Mouse (Mus musculus) urinary bladder, postnatal 14 days (tissue): ENCODE measurements at regions not wholly inside any gene's neighbourhood (a gene's known extent, or its start where the extent isn't known, plus 50 kb on each side); places are given as distances from the start of the nearest gene placed in this dataset.

ENCODE experiments used
- DNase-seq: peaks from one replicate; pipeline ENCODE4 v3.0.0; 2021; ENCODE audit warnings: low spot score

DNA sequence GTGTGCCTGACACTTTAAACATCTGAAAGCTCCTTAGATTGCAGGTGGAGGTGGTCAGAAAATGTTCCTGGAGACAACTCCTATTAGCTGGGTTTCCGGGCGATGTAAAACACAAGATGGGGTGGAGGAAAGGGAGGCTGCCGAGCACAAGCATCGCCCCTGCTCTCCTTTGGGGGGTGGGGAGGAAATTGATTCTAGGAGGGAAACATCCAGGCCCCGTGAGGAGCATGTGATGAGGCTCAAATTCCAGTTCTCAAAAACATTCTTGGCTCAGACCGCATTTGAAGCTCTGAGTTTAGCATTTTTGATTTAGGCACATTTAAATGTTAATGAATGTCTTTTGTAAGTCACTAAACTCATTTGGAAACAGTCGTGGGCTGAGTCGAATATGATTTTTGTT lies 105.5 kb downstream of the Rpl14 start:
- DNase-seq = no peak

DNA sequence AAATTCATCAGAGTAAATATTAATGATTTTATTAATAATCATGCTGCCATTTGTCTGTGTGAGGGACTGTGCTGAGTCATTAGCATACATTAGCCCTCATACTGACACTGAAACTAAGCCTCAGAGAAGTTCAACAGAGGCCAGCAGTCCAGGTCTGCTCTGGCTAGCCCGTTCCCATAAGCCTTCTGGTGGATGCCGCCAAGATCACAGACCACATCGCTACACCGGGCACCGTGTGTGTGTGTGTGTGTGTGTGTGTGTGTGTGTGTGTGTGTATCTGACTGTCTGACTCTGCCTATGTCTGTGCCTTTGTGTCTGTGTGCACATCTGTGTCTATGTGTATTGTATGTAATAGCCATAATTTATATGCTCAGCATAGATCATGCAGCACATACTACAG lies 106.0 kb downstream of the Rpl14 start:
- no peak for DNase-seq

DNA sequence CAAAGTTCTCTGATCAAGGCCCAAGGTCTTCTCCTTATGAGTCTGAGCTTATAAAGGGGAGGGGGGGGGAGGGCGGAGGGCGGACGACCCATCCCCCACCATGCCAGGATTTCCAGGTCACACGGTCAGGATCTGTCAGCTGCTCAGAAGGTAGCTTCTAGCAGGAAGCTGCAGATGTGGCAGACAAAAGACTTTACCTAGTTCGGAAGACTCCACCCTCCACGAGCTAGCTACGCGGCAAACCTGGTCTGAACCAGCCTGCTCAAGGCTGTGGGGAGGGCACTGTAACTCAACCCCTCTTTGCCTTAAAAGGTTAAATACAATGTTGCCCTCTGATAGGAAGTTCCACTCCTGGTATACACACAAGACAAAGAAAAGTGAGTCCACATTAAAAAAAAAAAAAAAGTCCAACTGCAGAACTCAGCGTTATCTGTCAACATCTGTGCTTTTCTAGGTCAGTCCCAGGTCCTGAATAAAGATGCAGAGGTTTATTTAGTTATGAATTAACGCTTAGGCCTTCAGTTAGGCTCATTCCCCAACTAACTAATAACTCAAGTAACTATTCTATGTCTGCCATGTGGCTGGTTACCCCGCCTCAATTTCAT lies 108.7 kb downstream of the Rpl14 start:
- no peak for DNase-seq

DNA sequence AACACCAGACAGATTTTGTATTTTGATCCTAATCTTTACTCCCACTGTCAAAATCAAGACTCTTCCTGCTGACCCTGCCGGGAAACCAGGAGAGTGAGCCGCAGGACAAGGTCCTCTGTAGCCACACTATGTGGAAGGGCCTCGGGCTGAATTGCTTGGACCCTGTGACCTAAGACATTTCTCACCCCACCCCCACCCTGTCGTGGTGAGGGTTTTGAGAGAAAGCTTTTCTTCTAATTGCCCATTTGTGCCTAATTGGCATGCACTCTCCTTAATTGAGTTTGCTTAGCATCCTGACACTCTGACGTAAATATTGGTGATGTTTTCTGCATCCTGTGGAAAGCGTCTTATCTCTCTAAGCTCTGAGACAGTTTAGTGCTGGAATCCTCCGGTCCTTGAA lies 110.2 kb downstream of the Rpl14 start:
- no peak for DNase-seq

DNA sequence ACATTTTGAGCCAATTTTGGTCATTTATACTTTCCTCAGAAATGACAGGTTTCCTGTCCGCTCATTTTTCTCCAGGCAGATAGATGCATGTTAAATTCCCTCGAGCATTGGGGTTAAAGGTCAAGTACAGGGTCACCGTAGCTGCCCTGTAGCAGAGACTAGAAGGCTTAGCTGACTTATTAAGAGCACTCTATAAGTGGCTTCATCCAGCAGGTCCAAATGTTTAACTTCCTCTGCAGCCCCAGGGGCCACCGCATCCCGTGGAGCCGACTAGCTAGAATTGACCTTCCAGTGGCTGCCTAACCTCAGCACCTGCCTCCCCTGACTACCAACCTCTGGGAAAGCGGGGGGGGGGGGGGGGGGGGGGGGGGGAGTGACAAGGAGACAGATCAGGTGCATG lies 114.7 kb downstream of the Rpl14 start:
- no peak for DNase-seq

DNA sequence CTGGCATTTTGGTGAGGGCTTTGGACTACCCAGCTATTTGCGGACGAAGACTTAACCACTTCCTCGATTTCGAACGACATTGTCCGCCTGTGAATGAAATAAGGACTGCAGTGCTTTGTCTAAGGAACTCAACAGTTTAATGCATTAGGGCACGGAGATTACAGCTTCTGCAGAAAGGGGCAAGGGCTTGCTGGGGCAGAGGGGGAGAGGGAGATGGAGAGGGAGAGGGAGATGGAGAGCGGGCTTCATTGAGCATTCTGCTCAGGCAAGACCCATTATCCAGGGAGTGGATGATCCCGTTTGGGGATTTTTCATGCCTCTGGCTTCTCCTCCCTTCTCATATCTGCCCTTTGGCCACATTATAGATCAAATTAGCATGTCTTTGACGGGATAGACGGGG lies 117.8 kb downstream of the Rpl14 start:
- no peak for DNase-seq

DNA sequence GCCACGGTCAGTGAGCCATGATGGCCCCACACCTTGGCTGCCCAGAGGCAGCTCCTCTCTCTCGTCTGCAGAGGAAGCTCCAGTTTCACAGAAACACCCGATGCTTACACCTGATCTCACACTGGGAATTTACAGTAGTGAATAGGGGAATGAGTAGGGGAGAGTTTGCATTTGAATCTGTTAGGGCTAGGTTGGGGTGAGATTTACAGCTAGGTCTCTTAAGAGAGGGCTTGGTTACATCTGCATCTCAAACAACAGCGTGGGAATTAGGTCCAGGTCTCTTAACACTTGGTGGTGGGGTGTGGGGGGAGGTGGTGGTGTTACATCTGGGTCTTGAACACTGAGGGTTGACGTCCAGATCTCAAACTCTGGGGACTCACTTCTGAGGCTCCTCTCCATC lies 119.3 kb downstream of the Rpl14 start:
- DNase-seq = no peak

DNA sequence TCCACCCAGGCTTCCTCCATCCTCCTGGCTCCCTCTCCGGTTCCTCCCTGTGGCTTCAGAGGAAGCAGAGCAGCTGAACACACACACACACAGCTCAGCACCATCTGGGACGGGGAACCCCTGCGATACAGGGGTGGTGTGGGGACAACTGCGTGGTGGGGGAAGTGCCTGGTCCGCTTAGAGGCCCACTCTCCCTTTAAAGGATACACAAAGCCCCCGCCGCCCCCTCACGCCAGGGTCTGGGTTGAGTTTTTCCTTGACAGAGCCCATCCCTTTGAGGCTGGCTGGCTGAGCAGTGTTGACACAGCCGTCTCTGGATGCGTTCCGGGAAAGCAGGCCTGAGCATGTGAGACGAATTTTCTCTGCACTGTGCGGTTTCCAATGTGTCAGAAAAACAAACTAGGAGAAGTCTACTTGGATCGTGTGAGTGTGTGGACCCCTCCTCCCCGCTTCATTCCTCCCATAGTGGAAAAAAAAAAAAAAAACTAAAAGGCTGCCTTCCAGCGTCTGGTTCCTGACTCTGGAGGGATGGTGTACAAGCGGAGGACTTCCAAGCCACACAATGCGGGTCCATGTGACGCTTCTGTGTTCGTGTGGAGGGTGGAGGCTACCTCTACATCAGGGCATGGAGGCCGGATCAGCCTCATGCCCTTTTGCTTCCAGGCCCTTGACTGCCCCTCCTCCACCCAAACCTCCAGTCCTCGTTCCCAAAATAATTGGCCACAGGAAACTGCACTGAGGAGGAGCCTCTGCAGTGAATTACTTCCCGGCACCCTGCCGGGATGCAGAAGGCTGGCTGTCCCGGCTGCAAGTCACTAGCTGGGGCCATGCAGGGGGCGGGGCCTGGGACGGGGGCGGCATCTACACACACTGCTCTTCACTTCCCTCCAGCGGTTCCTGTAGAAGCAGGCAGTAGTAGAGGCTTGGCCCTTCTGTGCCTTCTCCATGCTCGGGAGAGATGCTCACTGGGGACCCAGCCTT lies 120.0 kb downstream of the Rpl14 start:
- DNase-seq = peak; percentile 87

DNA sequence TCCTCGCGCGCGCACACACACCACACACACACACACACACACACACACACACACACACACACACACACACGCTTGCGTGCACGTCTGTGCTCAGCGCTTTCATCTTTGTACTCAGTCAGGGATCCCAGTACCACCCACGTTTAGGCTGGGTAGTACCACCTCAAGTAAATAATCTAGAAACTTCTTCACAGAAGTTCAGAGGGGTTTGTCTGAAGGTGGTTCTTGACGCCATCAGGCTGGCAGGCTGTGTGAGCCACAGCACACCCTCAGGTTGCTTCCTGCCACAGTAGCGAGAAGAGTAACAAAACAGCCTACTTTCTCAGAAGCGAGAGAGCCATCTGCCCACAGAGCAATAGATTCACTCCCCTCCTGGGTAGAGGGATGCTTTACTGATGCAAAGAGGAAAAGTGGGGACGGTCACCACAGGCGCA lies 120.7 kb downstream of the Rpl14 start:
- no peak for DNase-seq

DNA sequence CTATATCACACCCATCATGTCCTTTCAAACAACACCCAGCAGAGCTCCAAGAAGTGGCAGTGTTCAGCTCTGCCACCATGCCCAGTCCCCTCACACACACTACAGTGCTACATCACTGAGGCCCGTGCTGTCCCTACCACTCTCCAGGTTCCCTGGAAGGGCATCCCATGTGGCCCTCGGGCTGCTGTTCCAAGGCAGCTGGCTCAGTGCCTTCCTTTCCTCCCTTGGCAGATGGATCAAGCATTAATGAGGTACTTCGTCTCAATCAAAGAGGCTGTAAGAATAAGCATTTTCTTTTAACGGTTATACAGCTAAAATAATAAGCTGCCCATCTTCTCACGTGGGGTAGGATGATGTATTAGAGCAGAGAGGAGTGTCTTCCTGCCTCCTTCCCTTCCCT lies 123.2 kb downstream of the Rpl14 start:
- no peak for DNase-seq

DNA sequence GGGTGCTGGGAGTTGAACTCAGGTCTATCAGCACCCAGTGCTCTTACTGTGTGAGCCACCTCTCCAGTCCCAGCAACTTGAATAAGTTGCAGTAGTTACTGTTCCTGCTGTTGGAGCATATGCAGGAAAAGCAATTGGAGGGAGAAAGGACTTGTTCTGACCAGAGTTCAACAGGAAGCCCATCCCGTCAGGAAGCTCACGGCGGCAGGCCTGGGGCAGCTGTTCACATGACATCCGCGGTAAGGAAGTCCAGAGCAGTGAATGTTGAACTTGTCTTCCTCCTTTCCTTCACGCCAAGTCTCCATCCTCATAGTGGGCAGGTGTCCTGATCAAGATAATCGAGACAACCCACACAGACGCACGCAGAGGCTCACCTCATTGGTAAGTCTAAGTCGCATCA lies 124.7 kb downstream of the Rpl14 start:
- no peak for DNase-seq

DNA sequence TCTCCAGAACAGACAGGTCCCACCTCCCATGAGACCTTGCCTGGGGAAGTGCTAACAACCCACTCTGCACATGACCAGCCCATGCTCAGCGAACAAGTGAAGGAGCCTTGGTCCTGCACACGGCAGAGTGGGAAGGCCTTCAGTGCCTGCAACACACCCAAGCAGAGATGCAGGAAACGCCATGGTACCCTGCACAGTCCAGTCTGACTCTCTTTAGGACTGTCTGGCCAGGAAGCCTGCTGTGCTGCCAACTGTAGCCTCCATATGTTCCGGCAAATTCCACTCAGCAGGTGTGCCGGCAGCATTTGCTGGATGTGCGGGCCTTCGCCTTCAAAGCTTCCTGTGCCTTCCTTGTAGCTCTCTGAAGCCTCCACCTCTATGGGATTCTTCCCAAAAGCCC lies 126.5 kb downstream of the Rpl14 start:
- no peak for DNase-seq

DNA sequence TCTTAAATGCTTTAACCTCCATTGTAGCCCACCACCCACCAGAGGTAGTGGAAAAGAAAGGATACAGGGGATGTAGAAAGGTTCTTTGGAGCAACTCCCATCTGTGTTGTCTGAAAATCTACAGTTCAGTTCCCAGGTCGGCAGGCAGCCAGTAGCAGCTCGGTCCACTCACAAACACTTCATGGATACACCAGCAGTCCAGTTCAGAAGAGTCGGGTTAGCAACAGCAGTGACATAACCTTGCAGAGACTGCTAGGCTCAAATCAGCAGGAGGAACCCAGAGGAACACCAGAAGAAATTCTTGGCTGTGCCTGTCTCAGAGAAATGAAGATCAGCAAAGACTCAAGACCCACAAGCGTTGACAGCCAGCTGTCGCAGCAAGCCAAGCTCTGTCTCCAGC lies 128.5 kb downstream of the Rpl14 start:
- DNase-seq = no peak

DNA sequence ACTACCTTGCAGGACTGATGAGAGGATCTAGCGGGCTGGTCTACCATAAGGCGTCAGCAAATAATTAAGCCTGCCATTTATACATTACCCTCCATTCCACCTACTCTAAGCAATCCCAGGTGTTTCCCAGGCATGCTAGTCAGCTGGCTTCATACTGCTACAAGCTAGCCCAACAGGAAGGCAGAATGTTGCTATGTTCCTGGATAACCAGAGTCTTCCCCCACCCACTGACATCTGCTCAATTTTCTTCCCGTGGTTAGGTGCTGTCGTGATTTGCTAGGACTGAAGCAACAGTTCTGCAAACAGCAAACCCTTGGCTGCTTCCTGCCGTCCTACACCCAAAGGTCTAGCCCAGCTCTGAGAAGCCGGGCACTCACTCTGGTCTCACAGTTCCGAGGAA lies 131.6 kb downstream of the Rpl14 start:
- DNase-seq = no peak

DNA sequence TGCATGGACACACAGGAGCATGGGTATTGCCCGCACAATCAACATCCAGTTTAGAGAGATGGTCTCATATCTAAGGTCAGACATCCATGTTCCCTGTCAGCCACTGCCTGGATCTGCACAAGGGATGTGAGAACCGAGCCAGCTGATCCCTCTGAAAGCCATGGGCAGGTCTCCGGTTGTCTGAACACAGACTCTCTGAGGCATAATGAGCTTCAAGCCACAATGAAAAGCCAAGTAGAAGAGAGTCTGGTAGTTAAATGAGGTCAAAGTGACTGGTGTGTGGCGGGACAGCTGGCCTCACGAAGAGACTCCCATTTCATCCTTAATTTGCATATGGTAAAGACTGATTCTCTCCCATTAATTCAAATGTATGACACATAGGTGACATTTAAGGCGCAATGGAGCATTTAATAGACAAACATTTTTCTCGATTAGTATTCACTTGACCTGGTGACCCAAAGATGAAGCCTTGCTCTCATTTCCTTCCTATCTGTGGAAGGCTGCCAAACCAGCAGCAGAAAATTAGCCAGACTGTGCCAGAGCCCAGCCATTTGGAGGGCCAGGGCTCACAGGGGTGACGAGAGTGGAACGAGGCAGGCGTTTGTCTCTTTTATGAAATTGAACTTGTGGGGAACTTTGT lies 132.2 kb downstream of the Rpl14 start:
- no peak for DNase-seq

DNA sequence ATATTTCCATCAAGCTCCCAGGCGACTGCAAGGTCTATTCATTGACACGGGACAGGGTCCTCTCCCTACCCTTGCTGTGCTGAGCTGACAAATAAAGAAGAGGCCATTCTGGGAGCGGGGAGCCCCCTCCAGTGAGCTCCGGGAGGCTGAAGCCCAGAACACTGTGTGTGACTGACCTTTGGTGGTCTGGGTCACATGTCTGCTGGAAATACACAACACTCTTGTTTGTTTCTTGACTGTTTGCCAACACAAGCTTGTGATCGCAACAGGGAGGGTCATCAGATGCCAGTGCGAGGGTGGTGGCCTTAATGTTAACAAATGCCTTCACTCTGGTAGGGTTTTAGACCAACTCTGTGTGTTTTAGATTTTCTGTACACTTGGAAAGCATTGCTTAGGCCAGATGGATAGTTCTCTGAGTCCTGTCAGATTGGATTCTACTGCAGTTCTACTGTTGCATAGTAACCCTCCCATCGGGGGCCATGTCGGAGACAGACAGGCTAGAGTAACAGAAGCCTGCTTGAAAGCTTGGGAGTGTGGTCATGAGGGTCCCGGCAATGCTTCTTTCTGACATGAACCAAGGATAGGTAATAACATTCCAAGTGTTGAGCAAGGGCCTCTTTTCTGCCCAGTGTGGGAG lies 135.4 kb downstream of the Rpl14 start:
- no peak for DNase-seq

DNA sequence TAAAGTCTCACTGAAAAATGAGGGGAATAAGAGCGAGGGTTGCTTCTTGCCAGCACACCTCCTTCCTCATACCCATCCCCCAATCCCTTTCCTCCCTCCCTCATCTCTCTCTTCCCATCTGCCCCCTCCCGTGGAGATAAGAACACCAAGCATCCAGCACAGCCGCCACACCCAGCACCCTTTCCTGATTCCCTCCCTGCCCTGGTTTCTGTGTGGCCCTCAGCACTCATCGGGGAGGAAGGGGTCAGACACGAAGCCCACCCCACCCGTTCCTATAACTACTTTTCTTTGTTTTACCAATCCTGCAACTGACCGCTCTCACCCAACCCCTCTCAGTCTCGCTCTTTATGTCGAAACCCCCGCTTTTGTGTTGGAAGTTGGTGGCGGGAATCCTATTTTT lies 137.3 kb downstream of the Rpl14 start:
- peak; percentile 14 for DNase-seq

DNA sequence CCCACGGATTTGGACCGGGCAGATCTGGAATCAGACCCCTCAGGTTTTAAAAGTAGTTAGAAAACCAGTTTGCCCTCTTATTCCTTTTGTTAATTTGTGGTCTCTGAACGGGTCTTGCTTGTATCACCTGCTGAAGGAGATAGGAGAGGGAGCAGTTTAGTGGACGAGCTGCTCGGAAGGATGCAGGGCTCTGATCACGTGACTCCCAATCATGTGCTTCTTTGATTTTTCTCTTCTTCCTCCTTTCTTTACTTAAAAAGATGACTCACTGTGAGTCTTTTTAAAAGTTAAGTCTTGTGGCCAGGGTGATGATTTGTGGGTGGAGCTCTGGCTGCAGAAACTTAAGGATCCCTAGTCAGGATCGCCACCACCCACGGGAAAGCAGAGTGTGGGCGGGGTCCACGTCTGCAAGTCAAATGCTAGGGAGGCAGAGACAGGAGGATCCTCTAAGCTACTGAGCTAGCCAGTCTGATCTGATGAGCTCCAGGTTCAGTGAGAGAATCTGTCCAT lies 138.0 kb downstream of the Rpl14 start:
- no peak for DNase-seq

DNA sequence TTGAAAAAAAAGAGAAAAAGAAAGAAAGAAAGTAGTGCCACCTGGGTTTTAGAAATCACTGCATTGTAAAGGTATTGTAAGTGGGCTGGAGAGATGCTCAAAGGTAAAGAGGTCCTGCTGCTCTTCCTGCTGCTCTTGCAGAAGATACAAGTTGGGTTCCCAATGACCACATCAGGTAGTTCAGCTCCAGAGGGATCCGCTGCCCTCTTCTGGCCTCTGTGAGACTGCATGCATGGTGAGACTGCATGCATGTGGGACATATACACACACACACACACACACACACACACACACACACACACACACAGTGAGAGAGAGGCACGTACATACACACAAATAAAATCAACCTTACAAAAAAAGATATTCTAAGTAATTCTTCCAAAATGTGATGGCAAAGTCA lies 141.7 kb downstream of the Rpl14 start:
- no peak for DNase-seq

DNA sequence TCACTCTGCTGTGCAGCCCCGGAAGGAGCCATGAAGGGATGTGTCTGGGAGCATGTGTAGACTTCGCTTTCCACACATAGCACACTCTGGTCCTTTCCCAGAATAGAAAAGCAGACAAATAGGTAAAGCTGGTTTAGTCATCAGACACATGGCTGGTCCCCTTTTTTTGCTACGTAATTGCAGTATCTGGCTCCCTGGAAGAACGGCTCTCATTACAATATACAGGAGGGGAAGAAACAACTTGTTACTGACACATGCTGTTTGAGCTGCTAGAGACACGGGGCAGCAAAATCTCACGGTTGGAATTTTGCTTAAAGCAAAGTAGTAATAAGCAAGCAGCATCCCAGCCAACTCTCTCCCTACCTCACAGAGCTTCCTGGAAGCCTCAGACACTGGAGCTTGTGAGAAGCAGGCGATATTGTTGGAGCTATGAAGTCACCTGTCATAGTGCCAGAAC lies 144.4 kb downstream of the Rpl14 start:
- DNase-seq = no peak

DNA sequence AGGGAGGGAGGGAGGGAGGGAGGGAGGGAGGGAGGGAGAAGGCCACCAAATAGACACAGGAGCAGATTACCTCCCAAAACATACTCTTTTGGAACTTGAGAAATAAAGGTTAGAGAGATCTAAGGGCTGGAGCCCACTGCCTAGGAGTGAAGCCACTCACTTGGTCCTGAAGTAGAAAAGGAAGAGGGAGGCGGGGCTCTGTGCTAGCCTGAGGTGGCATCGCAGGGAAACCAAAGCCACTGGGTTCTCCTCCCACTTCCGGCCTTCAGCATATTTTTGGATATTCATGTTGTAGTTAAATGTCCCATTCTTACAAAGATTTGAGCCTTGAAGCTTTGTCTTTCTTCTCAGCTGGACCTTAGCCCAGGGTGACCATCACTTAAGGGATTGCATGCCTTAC lies 147.6 kb downstream of the Rpl14 start:
- no peak for DNase-seq

DNA sequence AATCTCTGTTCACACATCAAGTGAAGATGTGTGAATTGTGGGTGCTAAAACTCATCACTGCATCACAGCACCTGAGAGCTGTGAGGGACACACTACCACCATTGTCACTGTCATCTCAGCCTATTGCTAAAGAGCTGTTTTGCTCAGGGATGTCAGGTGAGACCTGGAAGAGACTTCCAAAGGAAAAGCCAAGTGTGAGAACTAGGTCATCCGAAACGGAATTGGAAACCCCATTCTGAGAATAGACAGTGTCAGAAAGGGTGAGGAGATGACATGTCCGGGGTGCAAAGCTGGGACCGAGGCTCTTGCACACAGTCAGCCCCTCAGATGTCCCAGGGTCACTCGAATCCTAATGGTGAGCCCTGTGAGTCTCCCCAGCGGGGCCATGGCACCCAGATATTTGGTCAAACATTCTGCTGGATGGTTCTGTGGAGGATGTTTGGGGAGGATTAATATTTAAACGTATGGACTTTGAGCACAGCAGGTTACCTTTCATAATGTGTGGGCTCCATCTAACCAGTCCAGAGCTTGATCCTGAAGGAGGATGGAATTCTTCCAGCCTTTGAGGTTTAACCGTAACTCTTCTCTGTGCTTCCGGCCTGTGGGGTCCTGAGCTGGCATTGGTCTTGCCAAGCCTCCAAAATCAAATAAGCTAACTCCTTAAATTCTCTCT lies 150.3 kb downstream of the Rpl14 start:
- DNase-seq = no peak
